Mouse (Mus musculus) layer of hippocampus, postnatal 25 days (tissue): ENCODE results near the gene Nubp1. TPM values are rescaled to one million over a fixed set of nuclear protein-coding genes. Genes with fewer than 3 reads are reported as not detected.

ENCODE experiments used
- DNase-seq, 2 experiments: peaks; one replicate each; pipeline ENCODE4 v3.0.0; 2022; ENCODE audit warnings: mixed read lengths in 2 of 2, low spot score in 1 of 2; ENCODE audit errors: extremely low spot score in 1 of 2
- total RNA-seq, 2 experiments: library from RNA; stranded (reverse); gene quantifications; 2 replicates each; pipeline ENCODE4 v1.2.3; 2021

Nubp1 gene
- 10 to 100 TPM; 16.5 to 17.6 TPM for total RNA-seq

GRCm38 (mm10) chr16:10411764-10412746, at the start of gene Nubp1:
TSS of gene Nubp1 (plus strand) at chr16:10411948.
- peak; percentile 82 to 90 for DNase-seq

GRCm38 (mm10) chr16:10363061-10363460, 48.7 kb upstream of the Nubp1 start:
- no peak for DNase-seq

- DNase-seq = no peak
Measured at GRCm38 (mm10) chr16:10365796-10366195, 46.0 kb upstream of the Nubp1 start.

GRCm38 (mm10) chr16:10366240-10367217, 45.2 kb upstream of the Nubp1 start:
- DNase-seq = peak in 1 of 2 experiments; percentile 24

GRCm38 (mm10) chr16:10369468-10369934, 42.2 kb upstream of the Nubp1 start:
- no peak for DNase-seq

GRCm38 (mm10) chr16:10369996-10370395, 41.8 kb upstream of the Nubp1 start:
- no peak for DNase-seq

- no peak for DNase-seq
Measured at GRCm38 (mm10) chr16:10372372-10372771, 39.4 kb upstream of the Nubp1 start.

- peak in 1 of 2 experiments; percentile 30 for DNase-seq
Measured at GRCm38 (mm10) chr16:10374254-10375011, 37.3 kb upstream of the Nubp1 start.

GRCm38 (mm10) chr16:10377286-10377685, 34.5 kb upstream of the Nubp1 start:
- no peak for DNase-seq

GRCm38 (mm10) chr16:10379531-10379930, 32.2 kb upstream of the Nubp1 start:
- no peak for DNase-seq

GRCm38 (mm10) chr16:10384060-10384497, 27.7 kb upstream of the Nubp1 start:
- no peak for DNase-seq

GRCm38 (mm10) chr16:10384544-10384943, 27.2 kb upstream of the Nubp1 start:
- no peak for DNase-seq

- DNase-seq = no peak
Measured at GRCm38 (mm10) chr16:10385261-10385660, 26.5 kb upstream of the Nubp1 start.

- no peak for DNase-seq
Measured at GRCm38 (mm10) chr16:10388634-10389365, 22.9 kb upstream of the Nubp1 start.

- no peak for DNase-seq
Measured at GRCm38 (mm10) chr16:10392587-10392986, 19.2 kb upstream of the Nubp1 start.

GRCm38 (mm10) chr16:10394699-10395540, 16.8 kb upstream of the Nubp1 start, which contains the start of gene Tekt5:
TSS of gene Tekt5 (minus strand) at chr16:10395490.
- DNase-seq = peak in 1 of 2 experiments; percentile 50

GRCm38 (mm10) chr16:10398755-10399154, 13.0 kb upstream of the Nubp1 start:
- DNase-seq = no peak

GRCm38 (mm10) chr16:10399160-10399559, 12.6 kb upstream of the Nubp1 start:
- DNase-seq = peak; percentile 96 to 99
